Mouse (Mus musculus) stomach, postnatal 0 days (tissue): ENCODE results near the gene Mrps6.

Experiments
- CTCF ChIP-seq: IDR thresholded peaks from 2 replicates; pipeline ENCODE4 v1.5.1; 2016; ENCODE audit warnings: antibody characterized with exemption, low read depth, mild to moderate bottlenecking, moderate library complexity
- EP300 ChIP-seq: optimal IDR thresholded peaks from 2 replicates; pipeline ENCODE3; 2016; ENCODE audit warnings: antibody characterized with exemption

DNA sequence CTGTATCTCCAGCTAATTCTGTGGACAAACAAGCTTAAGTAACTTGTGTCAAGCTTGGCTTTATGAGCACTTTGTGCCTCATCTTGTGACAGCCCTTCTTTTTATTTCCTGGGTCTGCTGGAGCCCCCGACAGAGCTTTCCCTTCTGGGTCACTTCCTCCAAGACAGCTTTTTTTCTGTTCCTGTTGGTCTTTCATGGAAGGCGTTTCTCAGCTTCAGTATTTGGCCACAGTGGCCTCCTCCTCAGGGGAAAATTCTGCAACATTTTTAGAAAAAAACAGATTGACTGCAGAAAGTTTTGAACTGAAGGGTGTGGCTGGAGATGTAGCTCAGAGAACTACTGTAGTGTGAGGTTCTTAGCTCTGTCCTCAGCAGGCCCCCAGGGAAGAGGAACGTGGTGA, 31.2 kb downstream of the Mrps6 start:
- no peak for TF ChIP-seq CTCF
- TF ChIP-seq EP300 = no peak
